Mouse (Mus musculus) limb, embryonic 11.5 days (tissue): ENCODE measurements around the gene Vps37c. TPM values are rescaled to one million over a fixed set of nuclear protein-coding genes. Genes with fewer than 3 reads are reported as not detected.

ENCODE experiments used
- ATAC-seq: fragments of 200-750 bp; cut with Nextera tagmentation; 2 replicates; pipeline ENCODE4 v1.8.0; 2017; ENCODE audit warnings: low read depth; ENCODE audit not compliant: insufficient number of reproducible peaks, low FRiP score, low TSS enrichment
- DNase-seq: peaks from one replicate; pipeline ENCODE4 v3.0.0-alpha.2; 2015; ENCODE audit warnings: low spot score
- H3K27ac ChIP-seq: fragments of 300-500 bp; sonication (generic); replicated peaks from 2 replicates; pipeline ENCODE4 v1.5.1; 2014; ENCODE audit warnings: low read depth, mild to moderate bottlenecking, low read length
- H3K27me3 ChIP-seq: fragments of 300-500 bp; sonication (generic); 2 replicates; pipeline ENCODE4 v1.6.1; 2014; ENCODE audit warnings: mild to moderate bottlenecking, low read length, mixed read lengths; ENCODE audit not compliant: control insufficient read depth, insufficient read depth
- H3K36me3 ChIP-seq: fragments of 300-500 bp; sonication (generic); 2 replicates; pipeline ENCODE4 v1.6.1; 2014; ENCODE audit warnings: mild to moderate bottlenecking, low read length, moderate library complexity, mixed read lengths; ENCODE audit not compliant: control insufficient read depth, insufficient read depth
- H3K4me1 ChIP-seq: fragments of 300-500 bp; sonication (generic); 2 replicates; pipeline ENCODE4 v1.6.1; 2014; ENCODE audit warnings: low read length, mixed read lengths; ENCODE audit not compliant: control insufficient read depth, insufficient read depth
- H3K4me2 ChIP-seq: fragments of 300-500 bp; sonication (generic); 2 replicates; pipeline ENCODE4 v1.6.1; 2014; ENCODE audit warnings: low read depth, mild to moderate bottlenecking, moderate library complexity; ENCODE audit not compliant: severe bottlenecking
- H3K4me3 ChIP-seq: fragments of 300-500 bp; sonication (generic); 2 replicates; pipeline ENCODE4 v1.5.1; 2014; ENCODE audit warnings: low read depth, low read length
- H3K9ac ChIP-seq: fragments of 300-500 bp; sonication (generic); 2 replicates; pipeline ENCODE4 v1.6.1; 2014; ENCODE audit warnings: mild to moderate bottlenecking, low read length
- H3K9me3 ChIP-seq: fragments of 300-500 bp; sonication (generic); 2 replicates; pipeline ENCODE4 v1.6.1; 2016; ENCODE audit warnings: low read length; ENCODE audit not compliant: control insufficient read depth
- WGBS: fragments of 180-500 bp; shearing (Covaris S2); extraction: QIAGEN DNeasy Blood & Tissue Kit; methylation state at CpG from one replicate; pipeline ENCODE4 v1.1.7; 2014; 5-methylcytosine and 5-hydroxymethylcytosine counted together
- polyA plus RNA-seq: library from polyadenylated mRNA; unstranded; fragments of >200 nt; fragmentation: Nextera tagmentation; extraction: Ambion mirVana; gene quantifications from 2 replicates; pipeline ENCODE4 v1.2.1, GENCODE M21; 2014

The Vps37c gene
- polyA plus RNA-seq, 1 experiment from 2014 or later: 29.7 TPM

GRCm38 (mm10) chr19:10712646-10713045 is 24.1 kb downstream of the Vps37c start:
- H3K4me1 ChIP-seq: 0 out of 2 replicates have a peak, but pooled peaks cover 4% of the 10 kb centered on the region
- no peaks in the 10 kb centered on the region for H3K9me3 ChIP-seq
- H3K36me3 ChIP-seq: peaks cover 17% of the 10 kb centered on the region
- no peak overlapping the region for H3K4me2 ChIP-seq
- DNase-seq (no peak), ATAC-seq (no peak)
- no peak overlapping the region for H3K27ac ChIP-seq
- WGBS: 92% methylated on average over 10 of the region's 12 CpGs
- H3K27me3 ChIP-seq: no peaks in the 10 kb centered on the region
- H3K4me3 ChIP-seq: no peak overlapping the region
- no peak overlapping the region for H3K9ac ChIP-seq

GRCm38 (mm10) chr19:10713551-10713950 is 25.0 kb downstream of the Vps37c start:
- H3K4me1 ChIP-seq: 0 out of 2 replicates have a peak, but pooled peaks cover 4% of the 10 kb centered on the region
- H3K9ac ChIP-seq: no peak overlapping the region
- no peaks in the 10 kb centered on the region for H3K27me3 ChIP-seq
- peaks cover 17% of the 10 kb centered on the region for H3K36me3 ChIP-seq
- H3K27ac ChIP-seq: no peak overlapping the region
- ATAC-seq (no peak), DNase-seq (no peak)
- H3K4me2 ChIP-seq: no peak overlapping the region
- no peak overlapping the region for H3K4me3 ChIP-seq
- WGBS: 92% methylated on average over 10 of the region's 10 CpGs
- H3K9me3 ChIP-seq: no peaks in the 10 kb centered on the region

DNA sequence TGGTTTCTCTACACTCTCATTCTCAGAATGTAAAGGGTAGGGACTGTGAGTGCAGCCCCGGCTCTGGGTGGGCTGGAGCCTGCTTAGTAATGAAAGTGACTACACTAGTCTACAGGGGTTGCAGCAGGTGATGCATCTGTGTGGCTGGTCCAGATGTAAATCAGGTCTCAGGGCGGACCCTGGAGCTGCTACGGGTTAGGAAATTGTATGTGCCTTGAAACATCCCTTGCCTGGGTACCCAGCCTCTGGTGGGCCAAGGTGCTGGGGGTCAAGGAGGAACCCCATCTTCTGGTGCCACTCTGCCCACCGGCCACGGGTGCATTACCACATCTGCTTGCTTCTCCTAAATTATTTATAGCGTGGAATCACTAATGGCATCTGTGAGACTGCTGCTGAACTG is 25.6 kb downstream of the Vps37c start:
- WGBS: 75% methylated on average over 6 of the region's 6 CpGs
- no peak overlapping the region for H3K9ac ChIP-seq
- H3K27me3 ChIP-seq: no peaks in the 10 kb centered on the region
- no peak overlapping the region for H3K4me3 ChIP-seq
- DNase-seq (no peak), ATAC-seq (no peak)
- 0 out of 2 replicates have a peak, but pooled peaks cover 2% of the 10 kb centered on the region for H3K4me1 ChIP-seq
- no peak overlapping the region for H3K4me2 ChIP-seq
- H3K36me3 ChIP-seq: peaks cover 17% of the 10 kb centered on the region
- H3K9me3 ChIP-seq: no peaks in the 10 kb centered on the region
- H3K27ac ChIP-seq: no peak overlapping the region

GRCm38 (mm10) chr19:10714682-10715475 is 26.3 kb downstream of the Vps37c start:
- peaks cover 17% of the 10 kb centered on the region for H3K36me3 ChIP-seq
- H3K9me3 ChIP-seq: no peaks in the 10 kb centered on the region
- no peaks in the 10 kb centered on the region for H3K27me3 ChIP-seq
- peak; percentile 61; the same call in 1 of the 2 replicates for ATAC-seq
- peak; percentile 88 for DNase-seq
- 55% methylated on average over 4 of the region's 4 CpGs for WGBS
- H3K4me3 ChIP-seq: no peak overlapping the region
- H3K9ac ChIP-seq: no peak overlapping the region
- H3K4me2 ChIP-seq: no peak overlapping the region
- H3K27ac ChIP-seq: no peak overlapping the region
- H3K4me1 ChIP-seq: 0 out of 2 replicates have a peak, but pooled peaks cover under 1% of the 10 kb centered on the region

- Histone ChIP-seq H3K4me2 (no peak overlapping the region), H3K9me3 (no peaks in the 10 kb centered on the region), H3K36me3 (peaks cover 14% of the 10 kb centered on the region; the same call in 1 of the 2 replicates), H3K4me1 (0 out of 2 replicates have a peak, but pooled peaks cover 5% of the 10 kb centered on the region), H3K9ac (no peak overlapping the region), H3K27me3 (no peaks in the 10 kb centered on the region), H3K4me3 (no peak overlapping the region), H3K27ac (no peak overlapping the region)
- no peak for ATAC-seq
- 85% methylated on average over 6 of the region's 6 CpGs for WGBS
- DNase-seq: no peak
These were observed 26.9 kb downstream of the Vps37c start for GRCm38 (mm10) chr19:10715476-10715875.

DNA sequence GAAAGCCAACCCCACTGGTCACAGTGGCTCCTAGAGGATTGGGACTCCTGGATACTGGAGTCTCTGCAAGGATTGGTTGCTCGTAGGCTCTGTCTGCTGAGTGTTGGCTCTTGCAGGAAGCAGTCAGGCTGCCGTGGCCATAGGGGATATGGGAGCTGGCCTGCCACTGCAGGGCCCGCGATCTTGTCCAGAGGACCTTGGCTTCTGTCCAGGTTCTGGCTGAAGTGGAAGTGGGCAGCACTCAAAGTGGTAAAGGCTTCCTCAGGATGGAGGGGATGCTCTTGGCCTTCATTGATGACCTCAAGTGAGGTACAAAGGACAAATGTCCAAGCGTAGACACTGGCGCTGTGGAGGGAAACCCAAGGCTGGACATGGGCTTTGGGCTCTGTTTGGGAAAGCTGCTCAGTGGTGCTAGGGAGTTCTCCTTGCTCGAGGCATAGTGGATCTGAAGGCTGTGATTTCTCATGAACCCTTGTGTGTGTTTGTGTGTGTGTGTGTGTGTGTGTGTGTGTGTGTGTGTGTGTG is 29.8 kb downstream of the Vps37c start:
- 78% methylated on average over 7 of the region's 7 CpGs for WGBS
- Histone ChIP-seq H3K27ac (no peak overlapping the region), H3K4me1 (0 out of 2 replicates have a peak, but pooled peaks cover 5% of the 10 kb centered on the region), H3K36me3 (no peaks in the 10 kb centered on the region), H3K4me3 (no peak overlapping the region), H3K9ac (no peak overlapping the region), H3K27me3 (no peaks in the 10 kb centered on the region), H3K4me2 (no peak overlapping the region), H3K9me3 (no peaks in the 10 kb centered on the region)
- DNase-seq (no peak), ATAC-seq (no peak)

- Histone ChIP-seq H3K4me2 (no peak overlapping the region), H3K27me3 (no peaks in the 10 kb centered on the region), H3K4me1 (0 out of 2 replicates have a peak, but pooled peaks cover 5% of the 10 kb centered on the region), H3K9ac (no peak overlapping the region), H3K9me3 (no peaks in the 10 kb centered on the region), H3K27ac (no peak overlapping the region), H3K4me3 (no peak overlapping the region), H3K36me3 (no peaks in the 10 kb centered on the region)
- 6% methylated on average over 2 of the region's 2 CpGs for WGBS
- no peak for DNase-seq
- no peak for ATAC-seq
These were observed 31.2 kb downstream of the Vps37c start for GRCm38 (mm10) chr19:10719751-10720150.

DNA sequence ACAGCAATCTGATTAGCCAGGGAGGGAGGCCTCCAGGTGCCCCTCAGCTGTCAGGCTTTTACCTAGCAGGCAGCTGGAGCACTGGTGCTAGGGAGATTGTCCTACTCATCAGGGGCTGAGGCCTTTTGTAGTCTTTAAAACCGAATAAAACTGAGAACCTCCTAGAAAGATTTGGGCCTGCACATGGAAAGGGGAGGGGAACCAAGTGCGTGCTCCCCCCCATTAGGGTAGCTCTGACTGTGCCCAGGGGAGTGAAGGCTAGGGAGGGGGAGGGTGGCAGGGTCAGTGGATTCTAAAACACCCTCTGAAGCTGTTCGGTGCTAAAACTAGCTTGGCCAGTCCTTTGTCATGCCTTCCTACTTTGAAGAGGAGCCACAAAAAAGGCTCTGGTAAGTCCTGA is 32.0 kb downstream of the Vps37c start:
- Histone ChIP-seq H3K4me2 (no peak overlapping the region), H3K27ac (no peak overlapping the region), H3K9me3 (no peaks in the 10 kb centered on the region), H3K9ac (no peak overlapping the region), H3K36me3 (no peaks in the 10 kb centered on the region), H3K27me3 (no peaks in the 10 kb centered on the region), H3K4me3 (no peak overlapping the region), H3K4me1 (0 out of 2 replicates have a peak, but pooled peaks cover 5% of the 10 kb centered on the region)
- 23% methylated on average over 3 of the region's 3 CpGs for WGBS
- no peak for DNase-seq
- ATAC-seq: no peak
